Mouse (Mus musculus): ENCODE data around the gene Pagr1b. TPM values are rescaled to one million over a fixed set of nuclear protein-coding genes. Genes with fewer than 3 reads are reported as not detected.

The Pagr1b gene
- polyA plus RNA-seq, 1 experiment, result 0.48 TPM

DNA sequence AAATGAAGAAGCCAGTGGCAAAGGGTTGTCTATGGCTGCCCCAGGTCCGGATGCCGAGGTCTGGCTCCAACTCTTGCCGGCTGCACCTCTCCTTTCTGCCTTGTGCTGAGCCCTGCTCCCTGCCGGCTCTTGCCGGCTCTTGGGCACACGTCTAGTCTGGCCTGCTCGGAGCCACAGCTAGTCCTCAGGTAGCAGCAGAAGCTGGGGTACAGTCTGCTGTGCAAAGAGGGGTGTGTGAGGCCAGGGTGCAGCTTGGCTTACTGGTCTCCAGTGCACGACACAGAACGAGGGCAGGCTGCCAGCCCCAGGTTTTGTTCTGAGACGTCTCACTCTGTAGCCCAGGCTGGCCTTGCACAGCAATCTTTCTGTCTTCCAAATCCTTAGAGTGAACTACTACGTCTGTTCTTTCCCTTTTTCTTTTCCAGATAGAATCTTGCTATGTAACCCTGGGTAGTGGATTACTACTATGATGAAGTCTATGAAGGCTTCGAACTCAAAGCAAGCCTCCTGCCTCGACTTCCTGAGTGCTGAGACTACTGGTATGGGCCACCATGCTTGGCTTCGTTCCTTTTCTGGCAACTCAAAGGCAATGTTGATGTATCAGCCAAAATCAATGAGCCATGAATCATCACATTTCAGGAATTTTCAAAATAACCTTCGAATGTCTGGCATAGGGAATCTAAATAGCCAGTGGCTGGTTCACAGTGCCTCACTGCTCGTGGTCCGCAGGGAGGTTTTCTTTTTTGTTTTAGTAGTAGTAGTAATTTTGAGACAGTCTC, 6.8 kb downstream of the Pagr1b start:
- Histone ChIP-seq H3K27ac (ENCODE audit: insufficient read depth, low read length) (peak overlapping the region; percentile 70; the same call in 1 of the 2 replicates), H3K27me3 (ENCODE audit: control insufficient read depth, insufficient read depth, low read length) (no peaks in the 10 kb centered on the region), H3K36me3 (ENCODE audit: control insufficient read depth, insufficient read depth, low read length) (no peaks in the 10 kb centered on the region), H3K4me3 (ENCODE audit: extremely low read depth, insufficient read depth, insufficient read length) (no peak overlapping the region), H3K4me1 (ENCODE audit: control insufficient read depth, insufficient read depth, insufficient read length) (peaks cover 18% of the 10 kb centered on the region; the same call in 1 of the 2 replicates)
- DNase-seq (ENCODE audit: low read depth in 1 of 2, low spot score in 2 of 2), result no peak
- TF ChIP-seq POLR2A (IDR thresholded peaks at IDR 0.05; ENCODE audit: low read depth, low read length) (no peak), CTCF (IDR thresholded peaks at IDR 0.05; ENCODE audit: extremely low read depth, insufficient read depth, insufficient read length, insufficient replicate concordance) (no peak)
- 79% methylated on average over 17 of the region's 17 CpGs for WGBS

DNA sequence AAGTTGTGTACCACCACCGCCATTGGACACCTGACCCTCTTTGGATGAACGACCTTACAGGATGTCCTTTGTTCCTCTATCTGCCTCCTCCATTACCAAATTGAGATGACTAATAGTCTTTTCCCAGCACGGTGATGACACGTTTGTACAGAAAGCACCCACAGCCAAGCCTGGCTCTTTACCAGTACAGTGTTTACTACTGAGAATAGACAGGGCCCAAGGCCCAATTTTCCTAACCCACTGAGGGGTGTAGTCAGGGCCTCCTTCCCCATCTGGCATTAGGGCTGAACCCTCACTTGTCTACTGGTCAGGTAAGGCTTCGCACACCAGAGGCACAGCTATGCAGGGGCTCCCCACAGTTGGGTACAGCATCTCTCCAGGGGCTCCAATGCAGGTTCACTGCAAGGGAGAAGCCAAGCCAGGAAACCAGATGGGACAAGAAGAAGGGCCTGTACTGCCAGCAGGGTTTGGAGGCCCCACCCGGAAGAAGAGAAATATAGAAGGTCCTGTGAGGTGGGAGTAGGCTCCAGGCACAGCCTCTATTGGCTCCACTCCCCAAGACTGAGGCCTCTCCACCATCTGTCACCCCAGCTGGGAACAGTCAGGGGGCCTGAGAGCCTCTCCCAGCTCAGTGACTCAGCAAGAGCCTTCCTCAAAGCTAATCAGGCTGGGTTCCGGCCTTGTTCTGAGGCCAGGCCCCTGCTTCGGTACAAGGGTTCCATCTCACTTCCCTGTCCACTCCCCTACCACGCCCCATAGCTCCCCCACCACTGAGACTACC, 7.9 kb downstream of the Pagr1b start:
- WGBS, result 38% methylated on average over 9 of the region's 9 CpGs
- no peaks in the 10 kb centered on the region for H3K27me3 ChIP-seq (ENCODE audit: control insufficient read depth, insufficient read depth, low read length)
- TF ChIP-seq CTCF (IDR thresholded peaks at IDR 0.05; ENCODE audit: extremely low read depth, insufficient read depth, insufficient read length, insufficient replicate concordance) (no peak), POLR2A (IDR thresholded peaks at IDR 0.05; ENCODE audit: low read depth, low read length) (no peak)
- no peak overlapping the region for H3K4me3 ChIP-seq (ENCODE audit: extremely low read depth, insufficient read depth, insufficient read length)
- H3K36me3 ChIP-seq (ENCODE audit: control insufficient read depth, insufficient read depth, low read length), result no peaks in the 10 kb centered on the region
- H3K27ac ChIP-seq (ENCODE audit: insufficient read depth, low read length), result peak overlapping the region; percentile 70
- peak in 1 of 2 experiments; percentile 44 for DNase-seq (ENCODE audit: low read depth in 1 of 2, low spot score in 2 of 2)
- peaks cover 17% of the 10 kb centered on the region; the same call in 1 of the 2 replicates for H3K4me1 ChIP-seq (ENCODE audit: control insufficient read depth, insufficient read depth, insufficient read length)

DNA sequence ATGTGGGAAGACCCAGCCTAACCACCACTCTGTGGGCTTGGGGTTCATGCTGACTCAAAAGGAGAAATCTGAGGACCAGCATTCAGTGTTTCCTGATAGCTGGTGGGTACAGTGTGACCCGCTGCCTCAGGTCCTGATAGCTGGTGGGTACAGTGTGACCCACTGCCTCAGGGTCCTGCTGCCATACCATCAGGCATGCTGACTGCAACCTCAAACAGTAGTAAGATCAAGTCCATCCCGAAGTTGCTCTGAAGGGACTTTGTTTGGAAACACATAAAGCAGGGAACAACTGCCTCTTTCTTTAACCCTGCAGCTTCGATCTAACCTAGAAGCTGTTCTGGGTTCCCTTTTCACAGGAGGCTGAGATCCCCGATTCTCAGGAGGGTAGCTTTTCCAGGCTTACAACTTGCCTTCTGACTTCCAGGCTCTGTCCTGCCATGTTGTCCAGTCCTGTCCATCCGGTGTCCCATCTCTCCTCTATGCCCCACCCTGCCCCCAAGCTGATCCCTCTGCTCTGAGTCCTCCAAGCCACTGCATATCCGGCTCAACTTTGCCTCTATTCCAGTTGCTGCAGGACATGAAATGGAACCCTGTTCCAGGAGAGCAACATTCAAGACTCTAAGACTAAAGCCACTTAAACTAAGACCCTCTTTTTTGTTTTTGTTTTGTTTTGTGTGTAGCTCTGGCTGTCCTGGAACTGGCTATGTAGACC, 8.8 kb downstream of the Pagr1b start:
- H3K36me3 ChIP-seq (ENCODE audit: control insufficient read depth, insufficient read depth, low read length), result no peaks in the 10 kb centered on the region
- H3K27me3 ChIP-seq (ENCODE audit: control insufficient read depth, insufficient read depth, low read length), result no peaks in the 10 kb centered on the region
- WGBS, result 91% methylated on average over 6 of the region's 6 CpGs
- no peak overlapping the region for H3K4me3 ChIP-seq (ENCODE audit: extremely low read depth, insufficient read depth, insufficient read length)
- no peak overlapping the region for H3K27ac ChIP-seq (ENCODE audit: insufficient read depth, low read length)
- peaks cover 12% of the 10 kb centered on the region; the same call in 1 of the 2 replicates for H3K4me1 ChIP-seq (ENCODE audit: control insufficient read depth, insufficient read depth, insufficient read length)
- DNase-seq (ENCODE audit: low read depth in 1 of 2, low spot score in 2 of 2), result no peak
- no peak for TF ChIP-seq POLR2A (IDR thresholded peaks at IDR 0.05; ENCODE audit: low read depth, low read length)
- TF ChIP-seq CTCF (IDR thresholded peaks at IDR 0.05; ENCODE audit: extremely low read depth, insufficient read depth, insufficient read length, insufficient replicate concordance), result no peak

DNA sequence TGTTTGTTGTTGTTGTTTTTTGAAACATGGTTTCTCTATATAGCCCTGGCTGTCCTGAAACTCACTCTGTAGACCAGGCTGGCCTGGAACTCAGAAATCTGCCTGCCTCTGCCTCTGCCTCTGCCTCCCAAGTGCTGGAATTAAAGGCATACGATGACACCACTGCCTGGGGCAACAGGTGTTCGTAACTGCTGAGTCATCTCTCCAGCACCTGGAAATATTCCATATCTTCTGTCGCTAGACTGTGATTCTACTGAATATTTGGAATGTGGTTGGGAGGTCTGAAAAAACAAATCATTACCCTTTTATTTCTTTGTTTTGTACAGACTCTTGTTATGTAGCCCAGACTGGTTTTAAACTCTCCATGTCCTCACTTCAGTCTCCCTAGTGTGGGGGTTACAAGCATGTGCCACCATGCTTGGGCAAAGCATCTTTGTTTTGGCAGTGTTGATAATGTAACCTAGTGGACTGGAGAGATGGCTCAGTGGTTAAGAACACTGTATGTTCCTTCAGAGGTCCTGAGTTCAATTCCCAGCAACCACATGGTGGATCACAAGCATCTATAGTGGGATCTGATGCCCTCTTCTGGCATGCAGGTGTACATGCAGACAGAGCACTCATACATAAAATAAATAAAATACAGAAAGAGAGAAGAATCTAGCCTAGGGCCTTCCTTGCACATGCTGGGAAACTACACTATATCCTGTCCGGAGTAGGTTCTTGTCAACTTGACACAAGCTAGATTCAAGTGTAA, 12.0 kb downstream of the Pagr1b start:
- WGBS, result 93% methylated on average over 4 of the region's 4 CpGs
- TF ChIP-seq POLR2A (IDR thresholded peaks at IDR 0.05; ENCODE audit: low read depth, low read length) (no peak), CTCF (IDR thresholded peaks at IDR 0.05; ENCODE audit: extremely low read depth, insufficient read depth, insufficient read length, insufficient replicate concordance) (no peak)
- no peaks in the 10 kb centered on the region for H3K27me3 ChIP-seq (ENCODE audit: control insufficient read depth, insufficient read depth, low read length)
- no peak for DNase-seq (ENCODE audit: low read depth in 1 of 2, low spot score in 2 of 2)
- H3K27ac ChIP-seq (ENCODE audit: insufficient read depth, low read length), result no peak overlapping the region
- no peak overlapping the region for H3K4me3 ChIP-seq (ENCODE audit: extremely low read depth, insufficient read depth, insufficient read length)
- peaks cover 6% of the 10 kb centered on the region for H3K36me3 ChIP-seq (ENCODE audit: control insufficient read depth, insufficient read depth, low read length)
- peaks cover 11% of the 10 kb centered on the region; the same call in 1 of the 2 replicates for H3K4me1 ChIP-seq (ENCODE audit: control insufficient read depth, insufficient read depth, insufficient read length)

DNA sequence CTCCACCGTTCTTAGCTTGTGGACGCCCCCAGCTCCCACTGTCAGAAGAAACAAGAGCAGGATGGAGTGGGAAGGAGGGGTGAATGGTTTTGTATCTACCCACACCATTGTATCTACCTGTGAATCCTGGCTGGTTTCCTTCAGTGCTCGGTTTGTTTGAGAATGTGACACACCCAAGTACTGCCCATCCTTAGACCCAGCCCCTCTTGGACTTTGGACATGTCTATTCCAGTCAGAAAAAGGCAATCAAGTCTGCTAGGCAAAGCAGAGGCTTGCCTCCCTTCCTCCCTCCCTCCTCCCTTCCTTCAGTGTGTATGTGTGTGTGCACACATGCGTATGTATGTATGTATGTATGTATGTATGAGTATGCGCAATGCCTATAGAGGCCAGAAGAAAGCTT, 12.7 kb downstream of the Pagr1b start:
- TF ChIP-seq CTCF (IDR thresholded peaks at IDR 0.05; ENCODE audit: extremely low read depth, insufficient read depth, insufficient read length, insufficient replicate concordance) (no peak), POLR2A (IDR thresholded peaks at IDR 0.05; ENCODE audit: low read depth, low read length) (no peak)
- 93% methylated on average over 5 of the region's 5 CpGs for WGBS
- Histone ChIP-seq H3K27ac (ENCODE audit: insufficient read depth, low read length) (no peak overlapping the region), H3K4me3 (ENCODE audit: extremely low read depth, insufficient read depth, insufficient read length) (no peak overlapping the region), H3K36me3 (ENCODE audit: control insufficient read depth, insufficient read depth, low read length) (peaks cover 8% of the 10 kb centered on the region), H3K4me1 (ENCODE audit: control insufficient read depth, insufficient read depth, insufficient read length) (peaks cover 4% of the 10 kb centered on the region; the same call in 1 of the 2 replicates), H3K27me3 (ENCODE audit: control insufficient read depth, insufficient read depth, low read length) (no peaks in the 10 kb centered on the region)
- DNase-seq (ENCODE audit: low read depth in 1 of 2, low spot score in 2 of 2), result no peak

DNA sequence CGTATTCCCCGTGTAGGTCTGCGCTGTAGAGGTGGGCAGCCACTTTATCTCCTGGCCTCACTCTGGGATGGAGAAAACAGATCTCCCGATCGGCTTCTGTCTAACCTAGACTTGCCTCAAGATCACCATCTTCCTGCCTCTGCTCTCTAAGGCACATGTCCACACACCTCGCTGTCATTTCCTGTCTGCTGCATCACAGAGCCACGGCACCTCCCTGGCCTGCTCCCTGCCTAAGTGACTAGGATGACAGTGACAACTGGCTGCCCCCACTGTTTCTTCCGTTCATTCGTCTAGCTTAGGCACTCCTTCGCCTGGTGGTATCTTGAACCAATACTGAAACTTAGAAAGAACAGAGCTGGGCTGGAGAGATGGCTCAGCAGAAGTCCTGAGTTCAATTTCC, 16.7 kb downstream of the Pagr1b start:
- Histone ChIP-seq H3K4me3 (ENCODE audit: extremely low read depth, insufficient read depth, insufficient read length) (no peak overlapping the region), H3K4me1 (ENCODE audit: control insufficient read depth, insufficient read depth, insufficient read length) (no peaks in the 10 kb centered on the region), H3K27me3 (ENCODE audit: control insufficient read depth, insufficient read depth, low read length) (no peaks in the 10 kb centered on the region), H3K27ac (ENCODE audit: insufficient read depth, low read length) (no peak overlapping the region), H3K36me3 (ENCODE audit: control insufficient read depth, insufficient read depth, low read length) (peaks cover 23% of the 10 kb centered on the region)
- DNase-seq (ENCODE audit: low read depth in 1 of 2, low spot score in 2 of 2), result no peak
- TF ChIP-seq POLR2A (IDR thresholded peaks at IDR 0.05; ENCODE audit: low read depth, low read length), result no peak
- no peak for TF ChIP-seq CTCF (IDR thresholded peaks at IDR 0.05; ENCODE audit: extremely low read depth, insufficient read depth, insufficient read length, insufficient replicate concordance)
- 69% methylated on average over 10 of the region's 10 CpGs for WGBS
